Mouse (Mus musculus) kidney, adult 18-20 months (tissue): ENCODE measurements at regions not wholly inside any gene's neighbourhood (a gene's known extent, or its start where the extent isn't known, plus 50 kb on each side); places are given as distances from the start of the nearest gene placed in this dataset.

Experiments
- DNase-seq: peaks from one replicate; pipeline ENCODE4 v3.0.0; 2021

- no peak for DNase-seq
Measured at GRCm38 (mm10) chr13:90279786-90280382, 190.5 kb upstream of the Xrcc4 start.

- no peak for DNase-seq
Measured at GRCm38 (mm10) chr13:90279355-90279754, 189.9 kb upstream of the Xrcc4 start.

GRCm38 (mm10) chr13:90259071-90259742 lies 169.8 kb upstream of the Xrcc4 start:
- DNase-seq: no peak

GRCm38 (mm10) chr13:90252981-90253380 lies 163.6 kb upstream of the Xrcc4 start:
- DNase-seq: no peak

GRCm38 (mm10) chr13:90245997-90246765 lies 156.8 kb upstream of the Xrcc4 start:
- DNase-seq: no peak

- no peak for DNase-seq
Measured at GRCm38 (mm10) chr13:90238331-90238730, 148.9 kb upstream of the Xrcc4 start.

- DNase-seq: no peak
Measured at GRCm38 (mm10) chr13:90233986-90234385, 144.6 kb upstream of the Xrcc4 start.

GRCm38 (mm10) chr13:90233561-90233960 lies 144.2 kb upstream of the Xrcc4 start:
- no peak for DNase-seq

- no peak for DNase-seq
Measured at GRCm38 (mm10) chr13:90229106-90229505, 139.7 kb upstream of the Xrcc4 start.

- DNase-seq: no peak
Measured at GRCm38 (mm10) chr13:90226212-90226611, 136.8 kb upstream of the Xrcc4 start.

GRCm38 (mm10) chr13:90212390-90212789 lies 123.0 kb upstream of the Xrcc4 start:
- no peak for DNase-seq

GRCm38 (mm10) chr13:90207875-90208274 lies 118.5 kb upstream of the Xrcc4 start:
- no peak for DNase-seq
